Mouse (Mus musculus) liver, adult 2 months (tissue): ENCODE measurements at regions not wholly inside any gene's neighbourhood (a gene's known extent, or its start where the extent isn't known, plus 50 kb on each side); places are given as distances from the start of the nearest gene placed in this dataset.

Source experiments
- DNase-seq: peaks from one replicate; pipeline ENCODE4 v3.0.0-alpha.2; 2011; ENCODE audit warnings: low read depth, low spot score; ENCODE audit errors: extremely low read depth
- H3K27ac ChIP-seq: fragments of 200-500 bp; replicated peaks from 2 replicates; pipeline ENCODE4 v1.5.1; 2012; ENCODE audit warnings: low read depth, mild to moderate bottlenecking, control low read depth, inconsistent platforms, low read length; ENCODE audit not compliant: insufficient read depth
- H3K27me3 ChIP-seq: fragments of 200-500 bp; 2 replicates; pipeline ENCODE4 v1.6.1; 2012; ENCODE audit warnings: mild to moderate bottlenecking, moderate library complexity, low read length, inconsistent platforms; ENCODE audit not compliant: control insufficient read depth, insufficient read depth
- H3K36me3 ChIP-seq: fragments of 200-500 bp; 2 replicates; pipeline ENCODE4 v1.6.1; 2012; ENCODE audit warnings: low read length, inconsistent platforms; ENCODE audit not compliant: control insufficient read depth, insufficient read depth
- H3K4me1 ChIP-seq: fragments of 200-500 bp; 2 replicates; pipeline ENCODE4 v1.6.1; 2011; ENCODE audit warnings: low read length; ENCODE audit not compliant: control insufficient read depth, insufficient read depth
- H3K4me3 ChIP-seq: fragments of 200-500 bp; 2 replicates; pipeline ENCODE4 v1.5.1; 2011; ENCODE audit warnings: low read depth, mild to moderate bottlenecking, control low read depth, low read length, moderate library complexity; ENCODE audit not compliant: insufficient read depth
- H3K79me2 ChIP-seq: fragments of 200-500 bp; 2 replicates; pipeline ENCODE4 v1.6.1; 2012; ENCODE audit warnings: inconsistent platforms, mild to moderate bottlenecking, low read length, moderate library complexity; ENCODE audit not compliant: control insufficient read depth, insufficient read depth
- H3K9ac ChIP-seq: fragments of 200-500 bp; 2 replicates; pipeline ENCODE4 v1.6.1; 2012; ENCODE audit warnings: low read depth, mild to moderate bottlenecking, control low read depth, inconsistent platforms, low read length
- CTCF ChIP-seq: fragments of 200-500 bp; IDR thresholded peaks from 2 replicates; pipeline ENCODE4 v1.5.1; 2011; ENCODE audit warnings: low read depth, low read length, control low read depth
- POLR2A ChIP-seq: fragments of 200-500 bp; IDR thresholded peaks from 2 replicates; pipeline ENCODE4 v1.6.1; 2011; ENCODE audit warnings: low read length, control low read depth; ENCODE audit not compliant: insufficient read depth; ENCODE audit errors: extremely low read depth
- WGBS: fragments of 180-500 bp; shearing (Covaris S2); methylation state at CpG from one replicate; pipeline ENCODE4 v1.1.7; 2018; 5-methylcytosine and 5-hydroxymethylcytosine counted together

- H3K9ac ChIP-seq, result no peak overlapping the region
- no peak for TF ChIP-seq POLR2A
- no peak for TF ChIP-seq CTCF
- 69% methylated on average over 1 of the region's 1 CpGs for WGBS
Observed at GRCm38 (mm10) chr14:80789131-80789530, 805.2 kb downstream of the Olfm4 start.

GRCm38 (mm10) chr14:80799370-80799959, 815.6 kb downstream of the Olfm4 start:
- H3K9ac ChIP-seq, result no peak overlapping the region
- DNase-seq, result no peak
- H3K79me2 ChIP-seq, result no peaks in the 10 kb centered on the region
- no peak overlapping the region for H3K27ac ChIP-seq
- no peaks in the 10 kb centered on the region for H3K27me3 ChIP-seq
- no peak for TF ChIP-seq POLR2A
- TF ChIP-seq CTCF, result no peak
- no peaks in the 10 kb centered on the region for H3K36me3 ChIP-seq
- H3K4me3 ChIP-seq, result no peak overlapping the region
- WGBS, result 74% methylated on average over 6 of the region's 6 CpGs
- no peaks in the 10 kb centered on the region for H3K4me1 ChIP-seq

More at GRCm38 (mm10) chr14:80789131-80789530, 805.2 kb downstream of the Olfm4 start:
- no peak for DNase-seq
- no peaks in the 10 kb centered on the region for H3K36me3 ChIP-seq
- no peaks in the 10 kb centered on the region for H3K4me1 ChIP-seq
- H3K27ac ChIP-seq, result no peak overlapping the region
- H3K79me2 ChIP-seq, result no peaks in the 10 kb centered on the region
- H3K4me3 ChIP-seq, result no peak overlapping the region
- no peaks in the 10 kb centered on the region for H3K27me3 ChIP-seq

GRCm38 (mm10) chr14:80830476-80830875, 846.6 kb downstream of the Olfm4 start:
- no peak overlapping the region for H3K9ac ChIP-seq
- no peak overlapping the region for H3K4me3 ChIP-seq
- no peak for TF ChIP-seq CTCF
- TF ChIP-seq POLR2A, result no peak
- 62% methylated on average over 3 of the region's 3 CpGs for WGBS
- DNase-seq, result no peak
- H3K79me2 ChIP-seq, result no peaks in the 10 kb centered on the region
- no peaks in the 10 kb centered on the region for H3K27me3 ChIP-seq
- no peak overlapping the region for H3K27ac ChIP-seq
- H3K36me3 ChIP-seq, result no peaks in the 10 kb centered on the region
- H3K4me1 ChIP-seq, result no peaks in the 10 kb centered on the region

GRCm38 (mm10) chr14:80844550-80844949, 860.7 kb downstream of the Olfm4 start:
- no peaks in the 10 kb centered on the region for H3K36me3 ChIP-seq
- TF ChIP-seq POLR2A, result no peak
- no peak for TF ChIP-seq CTCF
- no peaks in the 10 kb centered on the region for H3K79me2 ChIP-seq
- no peaks in the 10 kb centered on the region for H3K27me3 ChIP-seq
- DNase-seq, result no peak
- 68% methylated on average over 4 of the region's 4 CpGs for WGBS
- H3K27ac ChIP-seq, result no peak overlapping the region
- H3K4me3 ChIP-seq, result no peak overlapping the region
- H3K4me1 ChIP-seq, result no peaks in the 10 kb centered on the region
- no peak overlapping the region for H3K9ac ChIP-seq

GRCm38 (mm10) chr14:80845576-80846269, 861.8 kb downstream of the Olfm4 start:
- peak; percentile 35 for DNase-seq
- Histone ChIP-seq H3K27ac (no peak overlapping the region), H3K4me1 (no peaks in the 10 kb centered on the region), H3K9ac (no peak overlapping the region), H3K27me3 (no peaks in the 10 kb centered on the region), H3K4me3 (no peak overlapping the region), H3K79me2 (no peaks in the 10 kb centered on the region), H3K36me3 (no peaks in the 10 kb centered on the region)
- TF ChIP-seq POLR2A (no peak), CTCF (peak; percentile 33; the same call in 1 of the 2 replicates)
- 37% methylated on average over 14 of the region's 14 CpGs for WGBS
